Mouse (Mus musculus): ENCODE results near the gene Rdh14. TPM values are rescaled to one million over a fixed set of nuclear protein-coding genes. Genes with fewer than 3 reads are reported as not detected.
A peak's percentile ranks its signal among the peaks of the same experiment; 100 is the strongest.

Rdh14 gene
- 31.5 and 32.6 TPM in 2 replicates for polyA plus RNA-seq (2012; rRNA removed)

DNA sequence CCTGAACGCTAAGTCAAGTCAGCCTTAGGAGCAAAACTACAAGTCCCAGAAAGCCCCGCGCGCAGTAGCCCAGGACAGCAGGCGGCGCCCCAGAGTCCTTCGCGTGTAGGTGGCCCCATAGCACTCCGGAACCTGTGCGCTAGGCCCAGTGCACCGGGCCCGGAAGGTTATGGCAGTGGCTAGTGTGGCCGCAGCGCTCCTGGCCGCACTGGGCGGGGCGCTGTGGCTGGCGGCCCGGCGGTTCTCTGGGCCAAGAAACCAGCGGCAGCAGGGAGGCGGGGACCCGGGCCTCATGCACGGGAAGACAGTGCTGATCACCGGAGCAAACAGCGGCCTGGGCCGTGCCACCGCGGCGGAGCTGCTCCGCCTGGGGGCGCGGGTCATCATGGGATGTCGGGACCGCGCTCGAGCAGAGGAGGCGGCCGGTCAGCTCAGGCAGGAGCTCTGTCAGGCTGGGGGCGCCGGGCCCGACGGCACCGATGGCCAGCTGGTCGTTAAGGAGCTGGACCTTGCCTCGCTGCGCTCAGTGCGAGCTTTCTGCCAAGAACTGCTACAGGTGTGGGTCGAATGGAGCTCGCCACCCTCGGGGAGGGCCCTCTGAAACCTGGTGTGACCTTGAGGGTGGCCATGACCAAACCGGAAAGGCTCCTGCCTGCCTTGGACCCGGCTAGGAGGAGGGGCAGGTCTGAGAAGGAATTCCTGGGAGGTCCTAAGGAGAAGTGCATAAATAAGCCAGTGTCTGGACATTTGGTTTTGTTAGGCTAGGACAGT lies at the start of gene Rdh14:
TSS of gene Rdh14 (plus strand) at position 102 of the 771 bp plus-strand sequence.
- H3K4me3 ChIP-seq (ENCODE audit: insufficient read depth, low read length): peak within 1 kb of the TSS; percentile 78
- TF ChIP-seq CTCF (IDR thresholded peaks at IDR 0.05; ENCODE audit: extremely low read depth, insufficient read depth, low read length): peak; percentile 33
- peak; percentile 51; the same call in 1 of the 2 replicates for TF ChIP-seq POLR2A (IDR thresholded peaks at IDR 0.05; ENCODE audit: extremely low read depth, insufficient read depth, low read length)
- H3K27ac ChIP-seq (ENCODE audit: insufficient read depth, low read length): peak within 1 kb of the TSS; percentile 95
- H3K4me1 ChIP-seq (ENCODE audit: control insufficient read depth, insufficient read depth, low read length): peaks cover 1% of the 10 kb centered on the region; the same call in 1 of the 2 replicates

GRCm38 (mm10) chr12:10350706-10351105 lies 39.9 kb upstream of the Rdh14 start:
- TF ChIP-seq POLR2A (IDR thresholded peaks at IDR 0.05; ENCODE audit: extremely low read depth, insufficient read depth, low read length) (no peak), CTCF (IDR thresholded peaks at IDR 0.05; ENCODE audit: extremely low read depth, insufficient read depth, low read length) (no peak)
- Histone ChIP-seq H3K27ac (ENCODE audit: insufficient read depth, low read length) (no peak overlapping the region), H3K4me1 (ENCODE audit: control insufficient read depth, insufficient read depth, low read length) (no peaks in the 10 kb centered on the region), H3K4me3 (ENCODE audit: insufficient read depth, low read length) (no peak overlapping the region)

DNA sequence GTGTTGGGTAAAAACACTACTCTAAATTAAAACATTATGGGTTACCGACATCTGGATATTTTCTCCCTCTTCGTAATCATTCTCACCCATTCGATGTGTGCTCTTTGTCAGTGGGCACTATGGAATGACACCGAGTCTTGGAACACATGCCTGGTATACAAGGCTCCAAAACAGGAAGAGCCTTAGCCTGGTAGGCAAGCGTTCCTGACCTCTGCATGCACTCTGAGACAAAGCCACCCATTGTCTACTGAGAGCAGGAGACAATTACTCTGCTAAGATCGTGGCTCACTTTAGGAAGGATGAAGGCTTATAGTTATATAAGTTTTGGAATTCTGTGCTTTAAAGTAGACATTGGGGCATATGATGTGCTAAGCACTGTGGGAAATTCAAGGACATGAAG lies 32.8 kb upstream of the Rdh14 start:
- no peak for TF ChIP-seq POLR2A (IDR thresholded peaks at IDR 0.05; ENCODE audit: extremely low read depth, insufficient read depth, low read length)
- Histone ChIP-seq H3K27ac (ENCODE audit: insufficient read depth, low read length) (no peak overlapping the region), H3K4me3 (ENCODE audit: insufficient read depth, low read length) (no peak overlapping the region), H3K4me1 (ENCODE audit: control insufficient read depth, insufficient read depth, low read length) (no peaks in the 10 kb centered on the region)

DNA sequence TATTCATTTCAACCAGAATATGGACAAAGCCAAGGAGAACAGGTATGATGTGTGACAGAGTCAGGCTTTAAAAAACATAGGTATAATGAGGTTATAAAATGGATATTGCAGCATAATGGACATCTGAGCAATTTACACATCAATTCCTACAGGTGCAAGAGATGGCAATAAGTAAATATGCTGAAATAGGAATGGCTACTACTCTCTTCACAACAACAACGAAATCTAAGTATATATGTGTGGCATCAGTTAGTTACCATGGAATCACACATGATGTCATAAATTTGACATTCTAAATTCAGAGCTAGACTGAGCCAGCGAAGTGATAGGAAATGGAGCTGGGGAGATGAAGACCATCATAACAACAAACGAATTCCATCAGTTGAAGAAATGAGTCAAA lies 20.9 kb upstream of the Rdh14 start, which contains the start of gene Nt5c1b:
TSS of gene Nt5c1b (plus strand) at position 301 of the 400 bp plus-strand sequence.
- no peak within 1 kb of the TSS for H3K27ac ChIP-seq (ENCODE audit: insufficient read depth, low read length)
- no peak within 1 kb of the TSS for H3K4me3 ChIP-seq (ENCODE audit: insufficient read depth, low read length)
- TF ChIP-seq CTCF (IDR thresholded peaks at IDR 0.05; ENCODE audit: extremely low read depth, insufficient read depth, low read length): no peak
- no peak for TF ChIP-seq POLR2A (IDR thresholded peaks at IDR 0.05; ENCODE audit: extremely low read depth, insufficient read depth, low read length)
- H3K4me1 ChIP-seq (ENCODE audit: control insufficient read depth, insufficient read depth, low read length): no peaks in the 10 kb centered on the region

- no peak overlapping the region for H3K27ac ChIP-seq (ENCODE audit: insufficient read depth, low read length)
- TF ChIP-seq POLR2A (IDR thresholded peaks at IDR 0.05; ENCODE audit: extremely low read depth, insufficient read depth, low read length) (no peak), CTCF (IDR thresholded peaks at IDR 0.05; ENCODE audit: extremely low read depth, insufficient read depth, low read length) (no peak)
- no peak overlapping the region for H3K4me3 ChIP-seq (ENCODE audit: insufficient read depth, low read length)
- H3K4me1 ChIP-seq (ENCODE audit: control insufficient read depth, insufficient read depth, low read length): no peaks in the 10 kb centered on the region; the same call in 1 of the 2 replicates
Measured at GRCm38 (mm10) chr12:10400788-10401187, 10.2 kb downstream of the Rdh14 start.

GRCm38 (mm10) chr12:10402421-10403115 lies 12.0 kb downstream of the Rdh14 start:
- Histone ChIP-seq H3K4me1 (ENCODE audit: control insufficient read depth, insufficient read depth, low read length) (no peaks in the 10 kb centered on the region; the same call in 1 of the 2 replicates), H3K4me3 (ENCODE audit: insufficient read depth, low read length) (no peak overlapping the region), H3K27ac (ENCODE audit: insufficient read depth, low read length) (no peak overlapping the region)
- TF ChIP-seq CTCF (IDR thresholded peaks at IDR 0.05; ENCODE audit: extremely low read depth, insufficient read depth, low read length): no peak
- no peak for TF ChIP-seq POLR2A (IDR thresholded peaks at IDR 0.05; ENCODE audit: extremely low read depth, insufficient read depth, low read length)

DNA sequence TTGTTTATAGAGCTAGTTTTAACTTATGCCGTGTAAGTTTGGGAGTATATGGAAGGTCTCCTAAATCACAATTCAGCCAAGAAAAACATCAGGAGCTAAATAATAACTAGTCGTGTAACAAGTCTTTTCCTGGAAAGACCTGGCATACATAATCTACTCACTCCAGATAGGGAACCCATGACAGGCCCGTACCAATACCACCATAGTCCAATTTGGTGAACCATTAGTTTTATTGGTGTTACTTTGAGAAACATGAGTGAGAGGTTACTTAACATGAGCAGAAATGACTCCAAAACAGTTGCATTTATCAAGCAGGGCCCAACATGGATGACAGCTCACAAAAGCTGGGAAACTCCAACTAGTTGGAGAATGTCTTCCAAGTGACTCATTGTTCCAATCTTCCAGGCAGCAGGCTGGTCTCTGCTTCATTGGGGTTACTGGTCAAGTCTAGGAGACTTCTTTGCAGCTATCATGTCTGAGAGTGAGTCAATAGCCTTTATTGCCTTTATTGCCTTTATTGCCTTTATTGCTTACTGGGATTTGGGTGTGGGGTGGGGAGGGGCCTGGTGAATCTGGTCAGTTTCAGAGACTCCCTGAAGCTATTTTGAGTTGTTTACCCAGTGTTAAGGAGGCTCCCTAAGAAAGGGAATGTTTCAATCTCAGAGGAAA lies 20.1 kb downstream of the Rdh14 start:
- no peaks in the 10 kb centered on the region for H3K4me1 ChIP-seq (ENCODE audit: control insufficient read depth, insufficient read depth, low read length)
- no peak overlapping the region for H3K27ac ChIP-seq (ENCODE audit: insufficient read depth, low read length)
- TF ChIP-seq POLR2A (IDR thresholded peaks at IDR 0.05; ENCODE audit: extremely low read depth, insufficient read depth, low read length): no peak
- no peak for TF ChIP-seq CTCF (IDR thresholded peaks at IDR 0.05; ENCODE audit: extremely low read depth, insufficient read depth, low read length)
- H3K4me3 ChIP-seq (ENCODE audit: insufficient read depth, low read length): no peak overlapping the region

- Histone ChIP-seq H3K27ac (ENCODE audit: insufficient read depth, low read length) (no peak overlapping the region), H3K4me3 (ENCODE audit: insufficient read depth, low read length) (no peak overlapping the region), H3K4me1 (ENCODE audit: control insufficient read depth, insufficient read depth, low read length) (no peaks in the 10 kb centered on the region)
- TF ChIP-seq CTCF (IDR thresholded peaks at IDR 0.05; ENCODE audit: extremely low read depth, insufficient read depth, low read length) (no peak), POLR2A (IDR thresholded peaks at IDR 0.05; ENCODE audit: extremely low read depth, insufficient read depth, low read length) (no peak)
Measured at GRCm38 (mm10) chr12:10411453-10411852, 20.9 kb downstream of the Rdh14 start.

GRCm38 (mm10) chr12:10422347-10422746 lies 31.8 kb downstream of the Rdh14 start:
- Histone ChIP-seq H3K27ac (ENCODE audit: insufficient read depth, low read length) (no peak overlapping the region), H3K4me1 (ENCODE audit: control insufficient read depth, insufficient read depth, low read length) (no peaks in the 10 kb centered on the region), H3K4me3 (ENCODE audit: insufficient read depth, low read length) (no peak overlapping the region)
- no peak for TF ChIP-seq POLR2A (IDR thresholded peaks at IDR 0.05; ENCODE audit: extremely low read depth, insufficient read depth, low read length)
- TF ChIP-seq CTCF (IDR thresholded peaks at IDR 0.05; ENCODE audit: extremely low read depth, insufficient read depth, low read length): no peak

All from cortical plate, adult 2 months (tissue).